Mouse (Mus musculus) natural killer cell, adult 2 months (primary cell): Measurements from ENCODE around the gene Atp1b1.
A peak's percentile ranks its signal among the peaks of the same experiment; 100 is the strongest.

ENCODE experiments used
- DNase-seq, 2 experiments: peaks; one replicate each; pipeline ENCODE4 v3.0.0; 2022; ENCODE audit warnings: low spot score in 2 of 2

Gene Atp1b1

DNA sequence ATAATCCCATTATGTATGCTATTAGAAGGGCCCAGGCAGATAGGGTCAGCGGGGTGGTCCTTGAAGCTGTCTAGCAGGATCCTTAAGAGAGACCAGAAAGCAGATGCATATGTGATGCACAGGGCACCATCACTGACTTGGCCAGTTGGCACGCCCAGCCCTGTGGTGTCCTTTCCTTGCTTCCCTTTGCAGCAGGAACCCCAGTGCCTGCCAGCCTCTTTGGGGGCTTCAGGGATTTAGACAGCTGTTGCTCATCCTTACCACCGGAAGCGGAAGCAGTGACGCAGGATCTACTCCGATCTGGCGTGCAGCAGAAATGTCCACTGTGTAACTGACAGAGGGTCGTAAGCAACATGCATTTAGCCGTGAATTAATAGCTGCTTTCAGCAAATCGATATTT, 9.3 kb upstream of the Atp1b1 start:
- no peak for DNase-seq

DNA sequence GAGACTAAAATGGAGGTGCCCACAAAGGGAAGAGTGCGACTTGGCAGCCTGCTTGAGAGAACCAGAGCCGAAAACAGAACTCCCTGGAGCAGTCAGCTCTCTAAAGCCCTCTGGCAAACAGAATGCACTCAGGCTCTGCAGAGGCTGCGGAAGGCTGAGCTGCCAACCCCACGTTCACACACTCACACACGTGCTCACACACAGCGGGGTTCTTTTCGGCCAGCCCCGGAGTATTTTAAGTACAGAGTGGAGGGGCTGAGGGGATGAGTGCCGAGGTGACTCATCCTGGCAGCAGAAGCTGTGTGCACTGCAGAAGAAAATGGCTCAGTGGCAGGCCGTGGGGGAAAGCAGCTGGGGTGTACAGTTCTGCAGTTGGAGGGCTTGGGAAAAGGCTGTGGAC, 3.6 kb upstream of the Atp1b1 start:
- DNase-seq, result peak; percentile 31 to 45

DNA sequence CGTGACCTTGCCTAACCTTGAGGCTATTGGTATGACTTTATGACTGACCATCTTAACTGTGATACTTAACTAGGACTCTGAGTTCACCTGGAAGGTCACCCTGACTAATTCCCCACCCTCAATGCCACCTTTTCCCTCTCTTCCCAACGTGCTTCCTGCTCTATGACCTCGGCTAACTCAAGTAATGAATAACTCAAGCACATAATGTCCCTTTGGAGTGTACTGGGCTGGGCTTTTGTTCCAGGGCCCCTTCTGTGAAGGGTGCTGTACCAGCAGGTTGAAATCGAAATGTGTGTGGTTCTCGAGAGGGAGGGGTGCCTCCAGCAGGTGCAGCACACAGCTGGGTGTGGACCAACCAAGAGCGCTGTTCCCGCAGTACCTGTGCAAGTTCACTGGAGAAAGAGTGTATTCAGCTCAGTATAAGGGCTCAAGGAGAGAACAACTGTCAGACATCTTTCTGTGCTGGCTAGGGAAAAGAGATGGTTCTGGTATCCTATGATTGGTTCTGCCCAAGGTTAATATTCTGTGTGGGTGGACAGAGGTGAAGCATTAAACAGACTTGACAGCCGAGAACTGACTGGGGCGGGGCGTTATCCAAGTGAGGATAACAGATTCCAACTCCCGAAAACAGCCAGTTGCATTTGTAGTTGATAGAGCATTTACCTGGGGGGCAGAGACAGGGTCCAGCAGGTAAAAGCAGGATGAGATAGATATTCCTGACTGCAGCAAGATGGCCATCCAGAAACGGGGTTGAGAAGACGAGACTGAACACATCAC, 3.0 kb upstream of the Atp1b1 start:
- DNase-seq, result no peak

DNA sequence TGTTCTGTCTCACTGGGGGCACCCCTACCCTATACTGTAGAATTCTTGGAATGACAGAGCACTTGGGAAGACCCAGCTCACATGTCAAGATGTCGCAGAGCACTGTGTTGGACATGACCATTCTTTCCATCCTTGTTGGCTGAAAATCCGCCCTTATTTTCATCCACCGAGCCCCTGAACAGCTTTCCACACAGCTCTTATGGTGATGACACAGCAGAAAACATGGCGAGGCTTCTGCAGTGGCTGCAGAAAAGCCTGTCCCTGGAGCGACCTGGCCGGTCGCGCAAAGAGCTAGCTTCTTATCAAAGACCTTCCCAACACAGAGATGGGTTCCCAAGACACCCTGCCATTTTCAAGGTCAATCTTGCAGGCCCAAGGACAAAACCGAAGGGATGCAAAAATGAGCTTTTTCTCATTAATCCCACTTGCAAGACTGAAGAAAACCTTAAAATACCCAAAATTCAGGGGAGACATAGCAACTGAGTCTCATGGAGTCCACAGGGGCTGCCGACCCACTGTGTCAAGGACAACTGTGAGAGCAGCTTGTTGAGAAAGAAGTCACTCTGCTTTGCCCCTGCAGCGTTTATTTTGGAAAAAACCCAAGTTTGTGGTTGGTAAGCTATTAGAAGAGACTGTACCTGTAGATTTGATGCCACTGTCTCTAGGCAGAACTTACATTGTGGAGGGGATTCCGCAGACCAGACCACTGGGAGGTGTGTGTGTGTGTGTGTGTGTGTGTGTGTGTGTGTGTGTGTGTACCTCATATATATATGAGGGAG, 1.2 kb upstream of the Atp1b1 start:
- no peak for DNase-seq

DNA sequence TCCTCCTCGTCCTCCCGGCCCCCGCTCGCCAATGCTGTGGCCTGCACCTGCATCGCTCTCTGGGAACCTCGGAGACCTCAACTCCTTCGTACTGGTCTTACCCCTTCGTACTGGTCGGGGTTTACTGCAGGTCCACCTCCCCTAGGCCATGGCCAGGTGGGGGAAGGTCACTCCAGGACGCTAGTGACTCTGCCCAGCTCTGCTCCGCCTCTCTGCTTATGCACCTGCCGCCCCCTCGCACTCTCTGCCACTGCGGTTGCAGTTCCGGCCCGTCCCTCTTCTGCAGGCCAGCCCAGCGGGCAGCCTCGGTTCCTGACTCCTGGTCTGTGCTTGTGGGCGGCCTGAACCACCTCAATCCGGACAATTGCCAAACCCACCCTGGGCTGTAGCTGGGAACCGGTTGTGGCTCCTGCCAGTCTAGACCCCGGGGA, 481 bp upstream of the Atp1b1 start:
- peak; percentile 53 to 71 for DNase-seq

DNA sequence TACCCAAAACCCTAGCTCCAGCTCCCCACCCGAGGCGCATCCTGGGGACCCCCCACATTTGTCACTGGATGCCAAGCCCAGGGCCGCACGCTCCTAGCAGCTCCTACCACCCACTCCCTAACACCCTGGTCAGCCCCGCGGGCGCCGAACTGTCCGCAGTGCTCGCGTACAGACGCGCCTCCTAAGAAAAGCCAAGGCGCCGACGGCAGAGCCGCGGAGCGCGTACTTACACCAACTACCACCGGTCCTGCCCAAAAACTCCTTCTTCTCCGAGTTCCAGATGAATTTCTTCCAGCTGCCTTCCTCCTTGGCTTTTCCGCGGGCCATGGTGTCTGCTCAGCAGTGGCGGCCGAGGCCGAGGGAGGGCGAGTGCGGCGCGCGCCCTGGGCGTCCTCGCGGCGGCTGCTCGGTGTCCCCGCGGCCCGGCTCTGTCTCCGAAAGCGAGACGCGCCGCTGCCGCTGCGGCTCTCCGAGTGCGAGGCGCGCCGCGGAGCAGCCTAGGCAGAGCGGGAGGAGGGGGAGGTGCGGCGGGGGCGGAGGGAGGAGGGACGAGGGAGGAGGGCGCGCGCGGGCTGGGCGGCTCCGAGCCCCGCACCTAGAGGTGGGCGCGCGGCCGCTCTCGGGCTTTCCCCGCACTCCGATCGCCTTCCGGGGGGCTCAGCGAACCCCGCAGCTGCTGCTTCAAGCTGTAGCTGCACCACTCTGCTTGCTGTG, 467 bp downstream of the Atp1b1 start:
- peak in 1 of 2 experiments; percentile 21 for DNase-seq

DNA sequence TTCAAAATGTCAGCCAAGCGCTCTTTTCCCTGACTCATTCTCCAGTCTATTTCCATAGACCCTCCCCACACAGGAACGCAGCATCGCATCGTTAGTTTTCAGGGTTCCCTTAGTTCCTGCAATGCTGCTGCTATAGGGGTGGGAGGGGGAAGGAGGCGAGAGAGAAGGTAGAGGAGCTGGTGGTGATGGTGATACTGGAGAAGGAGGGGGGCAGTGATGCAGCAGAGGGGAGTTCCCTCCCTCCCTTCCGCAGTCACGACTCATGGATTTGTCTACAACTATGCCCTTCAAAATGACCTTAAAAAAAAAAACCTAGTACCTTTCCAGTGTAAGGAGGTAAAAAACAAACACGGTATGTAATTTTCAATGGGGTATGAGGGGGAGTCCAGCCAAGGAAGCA, 1.4 kb downstream of the Atp1b1 start:
- peak in 1 of 2 experiments; percentile 21 for DNase-seq

DNA sequence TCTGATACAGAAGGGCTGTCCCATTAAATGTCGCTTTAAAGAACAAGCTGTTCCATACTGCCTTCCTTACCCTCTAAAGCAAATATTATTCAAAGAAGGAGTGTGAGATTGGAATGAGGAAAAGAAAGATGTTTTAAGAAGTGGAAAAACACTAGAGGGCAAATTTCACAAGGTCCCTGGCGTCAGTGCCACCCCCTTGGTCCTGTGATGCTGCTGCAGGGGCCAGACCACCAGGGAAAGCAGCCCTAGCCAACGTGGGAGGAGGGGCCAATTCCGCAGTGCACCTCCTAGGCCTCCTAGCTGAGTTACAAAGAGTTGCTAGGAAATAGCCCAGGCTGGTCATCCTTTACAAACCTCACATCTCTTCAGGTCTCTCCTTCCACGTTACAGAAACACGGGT, 2.1 kb downstream of the Atp1b1 start:
- DNase-seq, result no peak

DNA sequence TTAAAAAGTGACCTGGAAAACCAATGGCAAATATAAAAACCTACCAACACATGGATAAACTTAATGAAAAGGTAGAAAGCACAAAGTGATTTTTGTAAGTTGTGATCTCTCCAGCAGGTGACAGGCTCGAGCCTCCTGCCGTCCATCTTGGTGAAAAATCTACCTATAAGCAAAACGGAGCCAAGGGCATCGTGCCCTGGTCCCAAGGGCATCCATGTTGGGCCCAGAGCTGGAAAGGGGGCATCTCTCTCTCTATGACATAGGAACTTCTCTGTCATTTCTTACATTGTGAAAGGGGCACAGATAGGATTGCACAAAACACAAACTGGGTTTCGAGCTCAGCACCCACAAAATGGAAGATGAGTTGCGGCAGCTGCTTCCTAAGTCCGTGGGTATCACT, 2.5 kb downstream of the Atp1b1 start:
- DNase-seq, result no peak

DNA sequence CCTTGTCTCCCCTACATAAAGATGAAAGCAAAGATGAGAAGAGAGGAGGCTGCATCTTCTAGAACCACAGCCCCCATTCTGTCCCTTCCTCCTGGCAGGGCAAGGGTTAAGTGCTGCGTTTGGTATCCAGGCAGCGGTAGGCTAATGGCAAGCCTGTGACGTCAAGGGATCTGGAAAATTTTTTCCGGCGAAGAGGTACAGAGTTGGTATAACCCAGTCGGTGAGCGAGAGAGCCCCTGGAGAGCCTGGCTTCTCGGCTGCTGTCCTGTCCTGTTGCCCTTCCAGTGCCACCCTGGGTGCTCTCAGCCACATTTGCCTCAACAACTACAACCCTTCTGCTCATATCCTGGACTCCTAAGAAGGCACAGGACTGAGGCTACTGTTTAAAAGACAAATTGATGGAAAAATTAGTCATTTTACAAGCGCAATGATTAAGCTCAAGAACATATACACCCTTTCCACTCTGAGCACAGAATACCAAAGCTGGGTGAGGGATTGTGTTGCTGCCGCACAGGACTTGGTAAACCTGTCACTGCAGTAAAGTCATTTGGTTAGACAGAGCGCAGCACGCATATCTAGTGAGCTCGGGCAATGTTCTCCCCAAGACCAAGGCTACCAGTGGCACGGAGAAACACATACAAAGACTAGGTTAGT, 3.3 kb downstream of the Atp1b1 start:
- no peak for DNase-seq

DNA sequence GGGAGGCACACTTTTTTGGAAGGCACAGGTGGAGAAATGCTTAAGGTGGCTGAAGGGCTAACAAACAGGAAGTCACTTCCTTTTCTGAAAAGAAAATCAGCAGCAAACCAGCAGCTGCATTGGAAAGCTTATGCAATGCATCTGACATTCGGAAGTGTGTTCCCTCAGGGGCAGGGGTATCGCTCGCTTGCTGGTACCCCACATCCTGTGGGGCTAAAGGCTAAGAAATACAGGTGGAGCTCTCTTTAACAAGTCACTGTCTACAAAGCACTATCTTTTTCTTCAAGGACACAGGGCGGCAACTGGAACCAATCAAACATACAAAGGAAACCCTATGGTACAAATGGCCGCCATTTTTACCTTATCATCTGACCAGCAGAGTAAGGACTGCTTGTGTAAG, 4.4 kb downstream of the Atp1b1 start:
- DNase-seq, result peak; percentile 38 to 43

DNA sequence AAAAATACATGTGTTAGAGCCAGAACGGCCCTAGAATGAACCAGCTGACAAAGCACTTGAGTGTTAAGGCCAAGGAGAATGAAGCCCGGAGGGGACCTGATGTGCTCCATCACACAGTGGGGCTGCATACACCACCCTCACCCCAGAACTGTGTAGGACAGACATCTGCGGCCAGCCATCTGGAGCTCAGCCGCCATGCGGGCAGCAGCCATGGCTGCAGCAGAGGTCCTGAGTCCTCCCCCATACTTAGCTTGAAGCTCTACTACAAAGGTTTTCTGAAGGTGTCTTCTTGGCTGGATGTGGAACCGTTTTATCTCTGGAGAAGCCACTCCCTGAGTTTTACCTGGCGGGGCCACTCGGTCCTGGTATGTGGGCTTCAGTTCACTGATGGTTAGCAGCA, 5.0 kb downstream of the Atp1b1 start:
- no peak for DNase-seq

DNA sequence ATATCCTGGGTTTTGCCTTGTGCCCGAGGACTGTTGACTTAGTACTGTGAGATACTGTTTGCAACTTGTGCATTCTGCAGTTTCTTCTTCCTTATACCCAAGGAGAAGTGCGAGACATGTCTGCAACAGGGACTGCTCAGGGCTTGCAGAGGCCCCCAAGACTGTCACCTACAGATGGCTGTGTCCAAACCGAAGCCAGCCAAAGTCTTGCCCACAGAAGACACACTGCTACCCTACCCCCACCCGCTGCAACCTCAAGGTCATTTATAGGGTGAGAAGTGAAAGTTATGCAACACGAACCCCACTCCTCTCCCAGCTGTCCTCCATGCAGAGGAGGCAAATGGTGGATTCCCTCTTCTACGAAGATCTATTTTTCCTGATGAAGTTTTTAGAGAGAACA, 5.6 kb downstream of the Atp1b1 start:
- no peak for DNase-seq

DNA sequence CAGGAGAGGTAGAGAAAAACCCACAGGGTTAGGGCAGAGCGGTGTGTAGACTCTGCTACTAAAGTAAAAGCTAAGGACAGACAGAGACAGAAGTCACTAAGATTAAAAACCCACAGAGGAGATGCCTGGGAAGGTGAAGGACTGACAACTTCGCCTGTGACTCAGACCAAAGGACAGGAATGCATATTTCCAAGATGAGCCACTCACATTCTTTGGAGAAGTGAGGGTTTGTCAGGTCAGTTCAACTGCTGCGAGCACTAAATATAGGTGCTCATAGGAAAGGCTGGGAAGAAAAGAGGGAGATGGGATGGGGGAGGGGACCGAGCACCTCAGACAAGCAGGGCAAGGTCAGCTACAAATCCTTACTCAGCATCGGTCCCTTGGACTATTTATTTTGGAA, 6.8 kb downstream of the Atp1b1 start:
- DNase-seq, result no peak

DNA sequence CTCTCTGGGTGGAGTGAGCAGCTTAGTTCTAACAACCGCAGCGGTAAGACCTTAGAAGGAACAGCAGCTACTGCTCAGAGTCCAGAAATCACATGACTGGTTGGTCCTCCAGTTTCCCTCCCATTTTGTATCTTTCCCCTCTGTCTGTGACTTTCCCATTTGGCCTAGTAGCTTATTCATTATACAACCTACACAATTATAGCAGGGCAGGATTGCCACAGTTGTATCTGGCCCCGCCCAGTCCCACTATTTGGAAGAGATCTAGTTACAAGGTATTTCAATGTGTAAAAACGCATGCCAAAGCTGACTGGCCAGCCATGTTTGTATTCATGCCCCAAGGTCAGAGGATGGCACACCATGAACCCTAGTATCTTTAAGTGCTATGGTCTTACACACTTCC, 7.5 kb downstream of the Atp1b1 start:
- no peak for DNase-seq

DNA sequence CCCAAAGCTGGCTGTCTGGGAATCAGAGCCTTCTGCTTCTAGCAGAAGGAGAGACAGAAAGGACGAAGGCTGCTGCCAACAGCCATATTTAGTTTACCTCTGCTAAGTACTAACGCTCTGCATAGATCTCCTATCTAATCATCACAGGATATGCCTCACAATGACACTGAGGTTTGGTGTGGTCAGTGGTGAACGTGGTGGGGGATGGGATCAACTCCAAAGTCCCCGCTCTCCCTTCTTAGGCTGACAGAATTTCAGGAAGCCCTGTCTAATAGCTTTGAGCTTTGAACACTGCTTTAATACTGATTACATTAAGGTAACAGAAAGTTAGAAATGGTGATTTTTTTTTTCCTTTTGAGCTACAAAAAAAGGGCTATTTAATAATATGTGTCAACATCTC, 7.9 kb downstream of the Atp1b1 start:
- peak; percentile 54 to 75 for DNase-seq

DNA sequence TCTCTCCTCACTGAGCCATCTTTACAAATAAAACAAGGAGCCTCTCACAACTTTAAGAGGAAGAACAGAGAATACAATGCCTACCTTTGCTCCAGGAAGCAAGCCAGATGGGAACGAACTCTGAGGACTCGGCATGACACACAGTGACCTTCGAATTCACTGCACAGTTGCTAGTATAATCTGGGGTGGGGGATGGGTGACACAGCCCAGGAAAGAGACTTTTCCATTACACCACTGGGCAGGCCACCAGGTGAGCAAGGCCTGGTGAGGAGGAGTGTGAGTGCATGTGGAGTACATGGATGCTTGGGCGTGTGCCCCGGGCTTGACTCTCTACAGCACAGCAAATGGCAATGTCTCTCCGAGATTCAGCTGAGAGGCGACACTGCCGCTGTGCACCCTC, 8.5 kb downstream of the Atp1b1 start:
- no peak for DNase-seq

DNA sequence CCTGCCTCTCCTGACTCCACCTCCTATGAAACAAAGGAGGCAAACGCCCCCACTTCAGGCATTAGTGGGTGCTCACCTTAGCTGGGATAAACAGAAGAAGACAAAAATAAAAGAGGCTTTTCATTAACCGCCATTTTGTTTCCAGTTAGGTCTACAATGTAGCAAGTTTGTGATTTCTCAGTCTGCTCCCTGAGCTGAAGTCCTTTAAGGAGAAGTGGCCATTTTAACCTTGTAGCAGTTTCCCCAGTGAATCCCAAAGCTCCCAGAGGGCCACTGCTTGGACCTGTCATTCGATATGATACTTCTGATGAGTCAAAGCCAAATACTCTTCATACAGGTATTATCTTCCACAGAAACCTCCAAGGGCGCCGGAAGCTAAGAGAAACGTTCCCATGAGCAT, 10.6 kb downstream of the Atp1b1 start:
- no peak for DNase-seq

DNA sequence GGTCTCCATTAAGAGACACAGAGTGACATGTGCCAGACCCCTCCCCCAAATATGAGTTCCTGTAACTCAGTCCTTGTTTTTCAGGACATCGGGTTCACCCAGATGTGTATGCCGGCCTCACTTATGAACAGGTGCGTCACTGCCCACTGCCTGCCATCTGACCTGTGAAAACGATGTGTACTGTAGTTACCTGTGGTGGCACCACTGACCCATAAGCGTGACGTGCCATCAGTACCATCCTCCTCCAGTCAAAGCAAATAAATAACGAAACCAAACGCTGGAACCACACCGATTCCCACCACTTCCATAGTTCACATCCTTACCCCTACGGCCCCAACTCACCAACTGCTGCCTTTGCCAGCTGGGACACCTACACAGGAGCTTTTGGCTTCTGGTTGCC, 11.6 kb downstream of the Atp1b1 start:
- no peak for DNase-seq

DNA sequence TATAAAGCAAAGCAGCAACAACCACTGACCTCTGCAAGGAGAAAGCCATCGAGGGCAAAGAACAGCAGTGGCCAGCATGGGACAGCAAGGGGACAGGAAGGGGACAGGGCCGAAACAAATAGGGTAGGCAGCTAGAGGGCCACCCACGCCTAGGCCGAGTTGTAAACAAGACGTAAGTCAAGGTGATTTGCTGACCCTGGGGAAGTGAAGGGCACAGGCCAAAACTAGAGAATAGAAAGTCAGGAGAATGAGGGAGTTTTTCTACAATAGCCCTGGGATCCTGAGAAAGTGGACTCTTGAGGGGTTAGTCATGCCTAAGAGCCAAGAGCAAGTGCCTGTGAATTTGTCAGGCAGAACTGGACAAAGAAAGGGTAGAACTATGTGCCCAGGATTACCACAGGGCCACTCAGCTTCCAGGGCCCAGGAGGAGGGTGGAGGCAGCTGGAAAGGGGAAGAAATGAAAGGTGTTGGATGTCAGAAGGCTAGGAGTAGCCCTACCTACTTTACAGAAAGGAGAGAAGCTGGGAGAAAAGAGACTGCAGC, 12.5 kb downstream of the Atp1b1 start:
- no peak for DNase-seq

DNA sequence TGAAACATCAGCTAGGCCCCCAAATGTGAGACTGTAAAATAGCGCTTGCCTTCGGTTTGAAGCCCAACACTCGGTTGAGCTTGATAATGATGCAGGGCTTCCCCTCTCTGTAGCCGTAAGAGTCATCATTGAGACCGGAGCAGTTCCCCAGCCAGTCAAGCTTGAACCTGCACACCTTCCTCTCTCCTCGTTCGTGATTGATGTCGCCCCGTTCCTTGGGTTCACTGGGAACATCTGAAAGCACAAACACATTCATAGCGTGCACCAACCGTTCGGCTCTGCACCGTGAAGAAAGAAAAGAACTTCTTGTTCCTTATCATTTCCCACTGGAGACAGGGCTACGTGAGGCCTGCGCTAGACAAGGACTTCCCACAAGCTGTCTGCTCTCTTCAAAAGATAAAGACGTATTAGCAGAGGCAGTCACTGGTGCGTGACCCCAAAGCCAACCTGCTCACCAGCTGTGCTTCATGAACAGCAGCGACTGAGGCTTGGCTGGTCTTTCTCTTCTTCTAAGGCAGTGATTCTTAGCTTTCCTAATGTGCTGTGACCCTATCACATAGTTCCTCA, 16.7 kb downstream of the Atp1b1 start:
- no peak for DNase-seq
